Mouse (Mus musculus): ENCODE measurements around the gene Vps39.

The Vps39 gene

GRCm38 (mm10) chr2:120352682-120353646, at the start of gene Vps39:
Gene Vps39, minus strand, starts transcription at chr2:120353137.
- DNase-seq (ENCODE audit: low read depth, low spot score): peak; percentile 84

DNA sequence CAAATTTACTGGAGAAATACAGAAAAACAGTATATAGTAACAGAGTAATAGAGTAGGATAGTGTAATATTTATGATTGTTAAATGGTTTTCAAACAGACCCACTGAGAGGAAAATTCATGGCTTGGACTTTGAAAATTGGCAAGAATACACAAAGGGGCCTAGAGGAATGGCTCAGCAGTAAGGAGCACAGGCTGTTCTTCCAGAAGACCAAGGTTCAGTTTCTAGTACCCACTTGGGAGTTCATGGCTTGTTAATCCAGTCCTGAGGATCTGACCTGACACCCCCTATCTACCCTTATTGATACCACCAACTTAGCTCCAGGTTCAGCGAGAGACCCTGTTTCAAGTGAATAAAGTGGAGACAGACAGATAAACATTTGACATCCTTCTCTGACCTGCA, 45.0 kb upstream of the Vps39 start:
- DNase-seq (ENCODE audit: low read depth, low spot score): no peak

- DNase-seq (ENCODE audit: low read depth, low spot score): no peak
Observed at GRCm38 (mm10) chr2:120392406-120392805, 39.5 kb upstream of the Vps39 start.

- no peak for DNase-seq (ENCODE audit: low read depth, low spot score)
Observed at GRCm38 (mm10) chr2:120390934-120391333, 38.0 kb upstream of the Vps39 start.

- no peak for DNase-seq (ENCODE audit: low read depth, low spot score)
Observed at GRCm38 (mm10) chr2:120389376-120389775, 36.4 kb upstream of the Vps39 start.

GRCm38 (mm10) chr2:120387291-120387690, 34.4 kb upstream of the Vps39 start:
- DNase-seq (ENCODE audit: low read depth, low spot score): no peak

DNA sequence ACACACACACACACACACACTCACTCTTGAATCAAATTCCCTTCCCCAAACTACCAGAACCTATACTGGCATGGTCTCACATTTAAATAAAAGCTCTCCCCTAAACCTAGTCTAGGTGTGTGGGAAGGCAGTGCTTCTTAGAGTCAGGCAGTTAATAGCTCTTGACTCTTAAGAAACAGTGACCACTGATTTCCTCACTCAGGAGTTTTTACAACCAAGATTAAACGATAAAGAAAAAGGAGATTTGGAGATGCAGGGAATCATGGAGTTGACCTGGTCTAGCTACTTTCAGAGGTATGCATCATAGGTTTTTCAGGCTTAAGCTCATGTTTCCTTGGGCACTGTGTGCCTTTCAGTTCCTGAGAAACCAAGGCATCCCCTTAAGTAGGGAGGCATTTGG, 33.3 kb upstream of the Vps39 start:
- DNase-seq (ENCODE audit: low read depth, low spot score): no peak

- no peak for DNase-seq (ENCODE audit: low read depth, low spot score)
Observed at GRCm38 (mm10) chr2:120373858-120374257, 20.9 kb upstream of the Vps39 start.

DNA sequence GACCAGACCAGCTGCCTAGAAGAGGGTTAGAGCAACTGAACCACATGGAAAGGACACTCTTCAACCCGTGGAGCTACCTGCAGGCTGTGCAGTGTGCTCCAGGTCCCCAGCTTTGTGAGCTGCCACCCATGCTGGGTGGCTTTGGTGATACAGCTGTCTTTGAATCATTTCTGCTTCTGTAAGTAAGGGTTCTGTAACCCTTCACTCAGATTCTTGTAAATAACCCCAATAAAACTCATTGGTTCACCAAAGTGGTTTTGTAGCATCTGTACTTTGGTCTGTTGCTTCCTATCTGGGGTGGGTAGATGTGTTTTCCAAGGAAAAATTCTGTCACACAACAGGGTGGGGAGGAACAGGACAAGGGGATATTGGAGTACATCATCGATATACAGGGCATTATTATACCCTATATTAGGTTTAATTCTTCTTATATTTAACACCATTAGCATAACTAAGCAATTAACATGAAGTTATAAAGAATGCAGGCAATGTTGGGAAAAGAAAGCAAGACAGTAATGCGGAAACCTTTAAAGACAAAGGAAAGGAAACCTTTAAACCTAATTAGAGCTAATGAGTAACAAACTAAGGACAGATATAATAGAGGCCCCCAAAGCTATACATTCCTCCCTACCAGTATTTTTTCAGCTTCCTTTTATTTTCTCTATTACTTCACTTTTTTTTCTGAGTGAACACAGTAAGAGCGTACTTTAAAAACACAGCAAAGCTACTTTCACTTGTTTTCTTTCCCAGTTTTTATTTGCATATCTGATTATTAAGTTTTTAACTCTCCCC, 14.7 kb upstream of the Vps39 start:
- no peak for DNase-seq (ENCODE audit: low read depth, low spot score)

DNA sequence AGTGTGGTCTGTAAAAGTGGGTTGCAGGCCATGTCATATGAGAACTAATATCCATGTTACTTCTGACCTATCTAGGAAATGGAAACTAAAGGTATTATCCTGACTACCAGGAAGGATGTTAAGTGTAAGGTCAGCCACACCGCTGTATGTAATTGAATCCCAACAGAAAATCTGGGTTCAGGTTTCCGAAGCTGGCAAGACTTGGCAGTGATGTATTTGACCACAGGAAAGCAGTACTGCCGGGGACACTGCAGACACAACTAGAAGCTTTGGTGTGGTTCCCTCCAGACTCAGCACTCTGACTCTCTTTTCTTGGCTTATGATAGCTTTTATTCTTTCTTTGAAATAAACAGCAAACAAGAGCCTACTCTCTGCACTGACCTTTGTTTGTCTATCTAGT, 13.6 kb upstream of the Vps39 start:
- DNase-seq (ENCODE audit: low read depth, low spot score): no peak

GRCm38 (mm10) chr2:120360425-120360824, 7.5 kb upstream of the Vps39 start:
- DNase-seq (ENCODE audit: low read depth, low spot score): no peak

DNA sequence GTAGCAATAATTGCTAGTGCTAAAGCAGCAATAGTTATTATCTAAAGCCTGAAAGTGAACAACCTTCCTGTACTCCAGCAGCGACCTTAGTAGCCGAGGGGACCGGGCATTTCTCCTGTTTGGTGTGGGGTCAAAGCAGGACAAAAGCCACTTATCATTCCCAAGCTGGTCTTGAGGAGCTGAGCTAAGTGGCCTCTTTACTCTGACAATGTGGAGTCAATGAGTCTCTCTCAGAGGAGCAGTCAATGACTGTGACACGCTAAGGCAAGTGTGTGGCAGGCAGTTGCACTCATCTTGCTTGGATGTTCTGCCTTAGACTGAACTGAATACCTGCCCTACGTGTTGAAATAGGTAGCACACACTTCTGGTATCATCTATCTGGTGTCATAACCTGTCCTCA, 1.6 kb downstream of the Vps39 start:
- DNase-seq (ENCODE audit: low read depth, low spot score): no peak

DNA sequence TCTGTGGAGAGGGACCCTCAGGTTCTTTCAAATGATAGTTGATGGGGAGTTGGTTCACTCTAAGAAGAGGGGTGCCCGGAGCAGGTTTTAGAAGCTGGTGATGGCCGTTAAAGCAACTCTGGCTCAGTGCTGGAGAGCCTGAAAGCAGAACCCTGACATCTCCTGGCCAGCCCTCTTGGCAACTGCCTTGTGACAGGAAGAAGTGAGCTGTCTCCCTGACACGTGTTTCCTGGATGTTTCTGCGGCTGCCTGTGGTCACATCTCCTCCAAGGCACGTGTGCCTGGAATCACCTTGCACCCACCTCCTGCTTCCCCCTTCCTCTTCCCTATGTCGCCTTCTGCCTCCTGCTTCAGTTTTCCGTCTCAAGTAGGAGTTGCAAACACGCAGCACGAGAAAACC, 4.8 kb downstream of the Vps39 start:
- no peak for DNase-seq (ENCODE audit: low read depth, low spot score)

DNA sequence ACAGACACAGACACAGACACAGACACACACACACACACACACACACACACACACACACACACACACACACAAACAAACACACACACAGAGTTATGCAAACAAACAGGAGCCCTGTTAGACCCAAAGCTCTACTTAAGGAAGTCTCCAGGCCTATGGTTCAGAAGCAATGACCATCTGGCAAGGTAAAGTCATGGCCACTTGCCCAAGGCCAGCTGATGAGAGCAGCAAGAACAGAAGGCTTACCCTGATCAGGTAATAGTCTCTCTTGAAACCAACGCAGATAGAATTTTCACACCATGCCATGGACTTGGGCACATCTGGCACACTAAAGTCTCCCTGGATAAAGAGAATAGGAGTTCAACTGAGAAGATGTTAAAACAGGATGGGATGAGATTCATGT, 11.2 kb downstream of the Vps39 start:
- DNase-seq (ENCODE audit: low read depth, low spot score): no peak

DNA sequence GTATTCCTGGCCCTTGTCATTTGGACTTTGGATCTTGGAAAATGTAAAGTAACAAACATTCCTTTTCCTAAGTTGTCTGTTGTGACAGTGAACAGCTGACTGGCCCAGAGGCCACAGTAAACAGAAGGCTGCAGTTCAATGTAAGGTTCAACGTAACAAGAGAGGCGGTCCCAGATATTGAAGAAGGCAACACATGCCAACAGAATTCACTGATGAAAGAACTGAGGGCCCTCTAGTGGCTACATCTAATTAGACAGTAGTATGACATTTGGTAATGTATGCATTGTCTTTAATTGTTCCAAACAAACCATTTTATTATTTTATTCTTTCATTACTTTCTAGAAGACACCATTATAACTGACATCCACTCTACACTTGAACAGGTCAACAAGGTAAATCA, 15.1 kb downstream of the Vps39 start:
- no peak for DNase-seq (ENCODE audit: low read depth, low spot score)

- no peak for DNase-seq (ENCODE audit: low read depth, low spot score)
Observed at GRCm38 (mm10) chr2:120331575-120331974, 21.4 kb downstream of the Vps39 start.

- DNase-seq (ENCODE audit: low read depth, low spot score): no peak
Observed at GRCm38 (mm10) chr2:120315077-120315476, 37.9 kb downstream of the Vps39 start.

GRCm38 (mm10) chr2:120314487-120314886, 38.5 kb downstream of the Vps39 start:
- DNase-seq (ENCODE audit: low read depth, low spot score): no peak

GRCm38 (mm10) chr2:120313976-120314375, 39.0 kb downstream of the Vps39 start, which contains the start of gene Pla2g4f:
Gene Pla2g4f, minus strand, starts transcription at chr2:120314165.
- DNase-seq (ENCODE audit: low read depth, low spot score): no peak

DNA sequence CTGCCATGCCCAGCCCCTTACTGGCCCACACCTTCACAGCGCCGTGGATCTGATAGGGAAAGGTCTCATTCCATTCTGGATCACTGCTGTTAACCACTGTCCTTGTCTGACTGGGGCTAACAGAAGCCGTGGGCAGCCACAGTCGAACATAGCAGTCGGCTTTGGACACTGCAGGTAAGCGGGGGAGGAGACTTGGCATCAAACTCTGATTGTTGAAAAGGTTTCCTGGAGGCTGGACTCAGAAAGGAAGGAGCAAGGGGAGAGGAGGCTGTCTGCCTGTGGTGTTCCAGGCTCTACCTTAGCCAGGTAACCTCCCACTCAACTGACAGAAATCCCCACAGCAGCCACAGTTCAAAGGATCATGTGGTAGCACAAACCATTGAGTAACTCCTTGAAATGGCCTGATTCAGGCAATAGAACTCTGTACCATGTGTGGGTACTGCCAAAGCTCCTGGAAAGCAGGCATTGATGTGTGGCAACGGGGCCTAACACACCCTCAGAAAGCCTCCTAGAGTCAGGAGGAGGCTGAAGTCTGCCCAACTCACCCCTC, 40.6 kb downstream of the Vps39 start:
- no peak for DNase-seq (ENCODE audit: low read depth, low spot score)

- no peak for DNase-seq (ENCODE audit: low read depth, low spot score)
Observed at GRCm38 (mm10) chr2:120304113-120304512, 48.8 kb downstream of the Vps39 start.

- DNase-seq (ENCODE audit: low read depth, low spot score): no peak
Observed at GRCm38 (mm10) chr2:120301076-120301475, 51.9 kb downstream of the Vps39 start.

All from forelimb bud, embryonic 11.5 days (tissue).